Comparison of ENCODE assay signal across 23 mouse cellular contexts in the genomic region with DNA sequence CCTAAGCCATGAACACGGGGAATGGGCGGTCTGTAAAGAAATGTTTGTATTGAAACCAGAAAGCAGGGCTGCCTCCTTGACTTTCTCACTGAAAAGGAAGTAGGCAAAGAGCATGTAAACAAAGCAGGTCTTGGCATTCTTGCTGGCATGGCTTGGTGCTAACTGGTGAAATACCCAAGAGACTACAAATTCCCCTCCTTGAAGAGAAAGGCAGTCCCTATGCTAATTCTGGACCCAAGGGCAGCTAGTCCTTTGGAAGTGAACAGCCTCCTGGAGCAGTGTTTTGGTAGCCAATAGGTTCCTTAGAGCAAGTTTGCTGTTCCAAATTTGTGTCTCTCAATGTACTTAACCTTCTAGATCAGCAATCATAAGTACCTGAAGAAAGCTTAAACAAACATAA.
DNase-seq lines count a peak whose midpoint lies in the region; ATAC-seq and TF ChIP-seq lines count a peak whose summit lies in the region.
"Had no signal": no experiment of that assay in that cellular context is flagged by ENCODE, and none has a peak within 500 bp of the region (broad histone marks: within the 10 kb centered on the region; RNA-seq: fewer than 3 reads in every experiment).

No protein-coding gene starts in this region.

- peak overlapping the region; percentile 22; the same call in 1 of the 2 replicates for H3K27ac ChIP-seq in heart, postnatal 0 days (ENCODE audit: low read depth)
- H3K27ac ChIP-seq in midbrain, embryonic 11.5 days (ENCODE audit: low read depth, low read length), result no peak overlapping the region
- no peak overlapping the region for H3K27ac ChIP-seq in midbrain, embryonic 13.5 days
- H3K27ac ChIP-seq: embryonic facial prominence, embryonic 12.5 days; hindbrain, embryonic 13.5 days; kidney, postnatal 0 days; limb, embryonic 13.5 days; liver, embryonic 12.5 days had no signal

- no peaks in the 10 kb centered on the region; the same call in 1 of the 2 replicates for H3K9me3 ChIP-seq in heart, postnatal 0 days (replicated peaks; ENCODE audit: control insufficient read depth, low read length)
- H3K9me3 ChIP-seq in midbrain, embryonic 11.5 days (ENCODE audit: control insufficient read depth, low read length), result no peaks in the 10 kb centered on the region
- no peaks in the 10 kb centered on the region for H3K9me3 ChIP-seq in midbrain, embryonic 13.5 days
- H3K9me3 ChIP-seq: embryonic facial prominence, embryonic 12.5 days; hindbrain, embryonic 13.5 days; limb, embryonic 13.5 days; liver, embryonic 12.5 days had no signal

- no peak overlapping the region for H3K4me2 ChIP-seq in heart, postnatal 0 days (ENCODE audit: low read depth, low read length)
- no peak overlapping the region for H3K4me2 ChIP-seq in midbrain, embryonic 11.5 days
- H3K4me2 ChIP-seq in midbrain, embryonic 13.5 days (replicated peaks), result no peak overlapping the region
- H3K4me2 ChIP-seq in myocyte (ENCODE audit: low read depth), result peak overlapping the region; percentile 21
- H3K4me2 ChIP-seq: embryonic facial prominence, embryonic 12.5 days; hindbrain, embryonic 13.5 days; limb, embryonic 13.5 days; liver, embryonic 12.5 days; lung, embryonic 14.5 days had no signal

- WGBS in heart, postnatal 0 days, result 80% methylated on average over 2 of the region's 2 CpGs
- WGBS in midbrain, embryonic 11.5 days, result 76% methylated on average over 2 of the region's 2 CpGs
- WGBS in midbrain, embryonic 13.5 days, result 88% methylated on average over 2 of the region's 2 CpGs

- TF ChIP-seq EP300 in heart, postnatal 0 days (IDR thresholded peaks at IDR 0.05; ENCODE audit: low read depth), result no peak

- peak; percentile 14 for DNase-seq in adrenal gland, adult 2 months
- DNase-seq in adrenal gland, adult 18-20 months (ENCODE audit: low spot score in 2 of 2), result no peak
- DNase-seq in heart, postnatal 0 days (ENCODE audit: low spot score), result no peak
- DNase-seq in heart, adult 9 months (ENCODE audit: low spot score in 2 of 2), result no peak
- peak; percentile 69 for DNase-seq in midbrain, embryonic 11.5 days (ENCODE audit: low spot score, missing footprints)
- DNase-seq in thymus, adult 18-20 months, result no peak
- DNase-seq: cerebellum, adult 11-12 months; cerebellum, postnatal 14 days; kidney, adult 2 months; layer of hippocampus, adult 9-11 months; lung, embryonic 14.5 days; right cerebral cortex, postnatal 14 days; spleen, adult 18-20 months; thymus, postnatal 14 days had no signal

- no peak overlapping the region for H3K9ac ChIP-seq in heart, postnatal 0 days (replicated peaks; ENCODE audit: low read depth, low read length)
- H3K9ac ChIP-seq in midbrain, embryonic 11.5 days (ENCODE audit: low read length), result no peak overlapping the region
- H3K9ac ChIP-seq in midbrain, embryonic 13.5 days (replicated peaks), result no peak overlapping the region
- H3K9ac ChIP-seq: embryonic facial prominence, embryonic 12.5 days; hindbrain, embryonic 13.5 days; limb, embryonic 13.5 days; liver, embryonic 12.5 days; lung, embryonic 14.5 days had no signal

- H3K36me3 ChIP-seq in heart, postnatal 0 days (replicated peaks; ENCODE audit: control insufficient read depth, insufficient read depth, low read length), result no peaks in the 10 kb centered on the region
- H3K36me3 ChIP-seq in midbrain, embryonic 11.5 days (ENCODE audit: control insufficient read depth, insufficient read depth, low read length), result no peaks in the 10 kb centered on the region
- no peaks in the 10 kb centered on the region for H3K36me3 ChIP-seq in midbrain, embryonic 13.5 days
- no peaks in the 10 kb centered on the region for H3K36me3 ChIP-seq in myocyte (ENCODE audit: control insufficient read depth, insufficient read depth)
- H3K36me3 ChIP-seq: embryonic facial prominence, embryonic 12.5 days; hindbrain, embryonic 13.5 days; limb, embryonic 13.5 days; liver, embryonic 12.5 days had no signal

- ATAC-seq in heart, postnatal 0 days (ENCODE audit: insufficient read depth, low read depth), result no peak
- no peak for ATAC-seq in midbrain, embryonic 11.5 days (ENCODE audit: low FRiP score)
- ATAC-seq in midbrain, embryonic 13.5 days, result no peak
- ATAC-seq: CD4-positive, CD25-positive, alpha-beta regulatory T cell, adult 4 months; liver, embryonic 12.5 days; Patski had no signal

- H3K79me2 ChIP-seq in myocyte (ENCODE audit: control insufficient read depth, insufficient read depth), result no peaks in the 10 kb centered on the region

- H3ac ChIP-seq in myocyte (ENCODE audit: control insufficient read depth, insufficient read length), result no peak overlapping the region

- peaks cover 7% of the 10 kb centered on the region; the same call in 1 of the 2 replicates for H3K4me1 ChIP-seq in heart, postnatal 0 days (ENCODE audit: control insufficient read depth, insufficient read depth)
- H3K4me1 ChIP-seq in midbrain, embryonic 11.5 days (ENCODE audit: control insufficient read depth, insufficient read depth, low read length), result no peaks in the 10 kb centered on the region
- no peaks in the 10 kb centered on the region for H3K4me1 ChIP-seq in midbrain, embryonic 13.5 days (replicated peaks)
- H3K4me1 ChIP-seq: hindbrain, embryonic 13.5 days; limb, embryonic 13.5 days; liver, embryonic 12.5 days had no signal

- H3K4me3 ChIP-seq in heart, postnatal 0 days (ENCODE audit: low read depth, low read length), result no peak overlapping the region
- H3K4me3 ChIP-seq in midbrain, embryonic 11.5 days (ENCODE audit: low read depth, low read length), result no peak overlapping the region
- no peak overlapping the region for H3K4me3 ChIP-seq in midbrain, embryonic 13.5 days (replicated peaks)
- H3K4me3 ChIP-seq in myocyte, result no peak overlapping the region
- H3K4me3 ChIP-seq: embryonic facial prominence, embryonic 12.5 days; hindbrain, embryonic 13.5 days; limb, embryonic 13.5 days; liver, embryonic 12.5 days had no signal

- no peak for TF ChIP-seq POLR2A in myocyte (IDR thresholded peaks at IDR 0.05; ENCODE audit: insufficient read length, low read depth)

- no peak for TF ChIP-seq CTCF in heart, postnatal 0 days (IDR thresholded peaks at IDR 0.05; ENCODE audit: low read depth)

- no peaks in the 10 kb centered on the region for H3K27me3 ChIP-seq in heart, postnatal 0 days (ENCODE audit: control insufficient read depth, insufficient read depth, low read length)
- no peaks in the 10 kb centered on the region for H3K27me3 ChIP-seq in midbrain, embryonic 11.5 days (ENCODE audit: control insufficient read depth, insufficient read depth, low read length)
- H3K27me3 ChIP-seq in midbrain, embryonic 13.5 days, result no peaks in the 10 kb centered on the region
- no peaks in the 10 kb centered on the region for H3K27me3 ChIP-seq in myocyte (ENCODE audit: control insufficient read depth, insufficient read depth, insufficient read length)
- H3K27me3 ChIP-seq: embryonic facial prominence, embryonic 12.5 days; hindbrain, embryonic 13.5 days; limb, embryonic 13.5 days; liver, embryonic 12.5 days; Patski had no signal

TF ChIP-seq in myocyte, 11 proteins besides CTCF, POLR2A, EP300 and RAD21:
- TF ChIP-seq SRF (IDR thresholded peaks at IDR 0.05; ENCODE audit: control insufficient read depth, insufficient read length, low read depth) (no peak), POLR2AphosphoS2 (IDR thresholded peaks at IDR 0.05; ENCODE audit: insufficient read length, low read depth) (no peak), CEBPB (IDR thresholded peaks at IDR 0.05; ENCODE audit: insufficient read depth, poor library complexity, severe bottlenecking) (no peak)
TF ChIP-seq in myocyte: peak in this region for 0.

Comparison
In these comparisons a context has a peak if more than half of its experiments do, and no peak if none do; other contexts are left out.
1. DNase-seq: peak in adrenal gland, adult 2 months (single experiment) and midbrain, embryonic 11.5 days (single experiment); none in adrenal gland, adult 18-20 months (0 of 2), heart, postnatal 0 days (single experiment), heart, adult 9 months (0 of 2) and thymus, adult 18-20 months (0 of 2).